Comparison of ENCODE assay signal across 9 mouse cellular contexts in the genomic region with DNA sequence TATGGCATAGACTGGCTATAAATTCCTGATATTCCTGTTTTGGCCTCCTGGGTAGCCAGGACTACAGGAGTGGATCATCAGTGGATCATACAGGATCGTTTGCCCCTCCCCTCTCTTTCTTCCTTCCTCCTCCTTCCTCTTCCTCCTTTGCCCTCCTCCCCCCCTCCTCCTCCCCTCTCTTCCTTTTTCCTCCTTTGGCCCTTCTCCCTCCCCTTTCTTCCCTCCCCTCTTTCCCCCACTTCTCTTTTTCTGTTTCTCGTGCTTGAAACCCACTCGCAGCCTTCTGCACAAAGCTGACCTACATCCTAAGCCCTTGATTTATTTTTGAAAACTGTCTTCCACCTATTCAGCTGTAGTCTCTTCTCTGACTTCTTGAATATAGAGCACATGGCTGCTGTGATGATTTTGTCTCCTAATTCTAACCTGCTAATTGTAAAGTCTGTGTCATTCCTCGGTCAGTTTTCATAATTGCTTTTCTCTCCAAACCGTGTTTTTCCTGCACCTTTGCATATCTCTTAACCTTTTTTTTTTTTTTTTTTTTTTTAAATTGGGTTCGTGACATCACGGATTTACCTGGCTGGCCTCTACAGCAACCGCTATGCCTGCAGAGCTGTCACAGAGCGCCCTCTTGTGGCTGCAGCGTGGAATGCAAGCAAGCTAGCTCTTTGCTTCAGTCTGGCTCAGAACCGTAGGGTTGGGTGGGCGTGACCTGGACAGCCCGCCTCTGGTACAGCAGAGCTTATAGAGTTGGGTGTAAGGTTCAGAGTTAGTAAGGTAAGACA.
DNase-seq lines count a peak whose midpoint lies in the region; ATAC-seq and TF ChIP-seq lines count a peak whose summit lies in the region.
"Had no signal": no experiment of that assay in that cellular context is flagged by ENCODE, and none has a peak within 500 bp of the region (broad histone marks: within the 10 kb centered on the region; RNA-seq: fewer than 3 reads in every experiment).

No protein-coding gene starts in this region.

- peak; percentile 91 for DNase-seq in ES-CJ7 (ENCODE audit: low read depth, low spot score)
- peak; percentile 27 for DNase-seq in c-Kit-negative CD71-positive TER-119-positive erythroid progenitor cells, embryonic 14.5 days (ENCODE audit: low read depth, low spot score)
- peak; percentile 93 for DNase-seq in forebrain, embryonic 11.5 days (ENCODE audit: low spot score)
- peak; percentile 66 to 86 for DNase-seq in layer of hippocampus, adult 2 months (ENCODE audit: low spot score in 2 of 2)
- DNase-seq in lung, embryonic 14.5 days, result peak; percentile 97
- DNase-seq in retina, adult 2 months (ENCODE audit: low read depth, low spot score), result peak; percentile 50
- peak; percentile 76 for DNase-seq in thymus, postnatal 14 days

- no peak overlapping the region for H3K4me3 ChIP-seq in forebrain, embryonic 11.5 days (ENCODE audit: low read depth, low read length)
- H3K4me3 ChIP-seq in layer of hippocampus, adult 2 months, result no peak overlapping the region
- H3K4me3 ChIP-seq in lung, embryonic 14.5 days (ENCODE audit: low read depth, low read length), result no peak overlapping the region
- H3K4me3 ChIP-seq: limb, embryonic 15.5 days had no signal

- no peak overlapping the region for H3K27ac ChIP-seq in forebrain, embryonic 11.5 days (ENCODE audit: low read depth, low read length)
- H3K27ac ChIP-seq in layer of hippocampus, adult 2 months, result no peak overlapping the region
- no peak overlapping the region for H3K27ac ChIP-seq in lung, embryonic 14.5 days (ENCODE audit: low read depth)
- H3K27ac ChIP-seq: limb, embryonic 15.5 days had no signal

- no peaks in the 10 kb centered on the region for H3K36me3 ChIP-seq in forebrain, embryonic 11.5 days (ENCODE audit: control insufficient read depth, insufficient read depth, low read length)
- H3K36me3 ChIP-seq in lung, embryonic 14.5 days (ENCODE audit: insufficient read depth), result no peaks in the 10 kb centered on the region
- H3K36me3 ChIP-seq: limb, embryonic 15.5 days had no signal

- H3K27me3 ChIP-seq in forebrain, embryonic 11.5 days (ENCODE audit: control insufficient read depth, insufficient read depth, low read length), result no peaks in the 10 kb centered on the region
- H3K27me3 ChIP-seq in lung, embryonic 14.5 days (ENCODE audit: insufficient read depth, low read length), result no peaks in the 10 kb centered on the region
- H3K27me3 ChIP-seq: limb, embryonic 15.5 days had no signal

- H3K9ac ChIP-seq in forebrain, embryonic 11.5 days (ENCODE audit: low read length), result no peak overlapping the region
- H3K9ac ChIP-seq in lung, embryonic 14.5 days, result no peak overlapping the region
- H3K9ac ChIP-seq: limb, embryonic 15.5 days had no signal

- peak; percentile 98 for TF ChIP-seq CTCF in layer of hippocampus, adult 2 months (conservative IDR thresholded peaks at IDR 0.05)
- peak; percentile 96 for TF ChIP-seq CTCF in lung, embryonic 14.5 days (IDR thresholded peaks at IDR 0.05; ENCODE audit: low read depth)

- WGBS in forebrain, embryonic 11.5 days, result 14% methylated on average over 13 of the region's 13 CpGs
- WGBS in lung, embryonic 14.5 days, result 13% methylated on average over 13 of the region's 13 CpGs

- H3K4me1 ChIP-seq in forebrain, embryonic 11.5 days (replicated peaks; ENCODE audit: control insufficient read depth, insufficient read depth, low read length), result no peaks in the 10 kb centered on the region
- no peaks in the 10 kb centered on the region for H3K4me1 ChIP-seq in lung, embryonic 14.5 days (ENCODE audit: insufficient read depth)
- H3K4me1 ChIP-seq: limb, embryonic 15.5 days had no signal

- H3K4me2 ChIP-seq in forebrain, embryonic 11.5 days (ENCODE audit: low read depth, low read length, severe bottlenecking), result no peak overlapping the region
- no peak overlapping the region for H3K4me2 ChIP-seq in lung, embryonic 14.5 days
- H3K4me2 ChIP-seq: limb, embryonic 15.5 days had no signal

- ATAC-seq in forebrain, embryonic 11.5 days (replicated peaks; ENCODE audit: low FRiP score), result peak; percentile 65
- peak; percentile 97 to 99 for ATAC-seq in hematopoietic stem cell, adult 5-6 weeks (replicated peaks in 1 of 2; ENCODE audit: insufficient read depth in 1 of 2, low FRiP score in 2 of 2, low TSS enrichment in 1 of 2, low read depth in 1 of 2, poor library complexity in 2 of 2, severe bottlenecking in 2 of 2)
- ATAC-seq in lung, embryonic 14.5 days (ENCODE audit: insufficient read depth), result peak; percentile 75

- H3K9me3 ChIP-seq in forebrain, embryonic 11.5 days (ENCODE audit: control insufficient read depth, low read length), result no peaks in the 10 kb centered on the region
- no peaks in the 10 kb centered on the region for H3K9me3 ChIP-seq in lung, embryonic 14.5 days (ENCODE audit: low read depth, low read length)
- H3K9me3 ChIP-seq: limb, embryonic 15.5 days had no signal

Comparison
In these comparisons a context has a peak if more than half of its experiments do, and no peak if none do; other contexts are left out.
1. DNase-seq: peak in every context shown above with its lines; median percentile 97 in lung, embryonic 14.5 days; 93 in forebrain, embryonic 11.5 days; 91 in ES-CJ7; 76 in layer of hippocampus, adult 2 months; 76 in thymus, postnatal 14 days; 50 in retina, adult 2 months; 27 in c-Kit-negative CD71-positive TER-119-positive erythroid progenitor cells, embryonic 14.5 days.